Mouse (Mus musculus): ENCODE data around the gene Tasp1. TPM values are rescaled to one million over a fixed set of nuclear protein-coding genes. Genes with fewer than 3 reads are reported as not detected.
"Not testable (repeated sequence)": the region's sequence is repeated elsewhere in the genome, so short reads cannot be mapped to it uniquely, and the experiment has no call there.

Tasp1 gene
- polyA plus RNA-seq, 1 experiment from 2014 or later = 13.9 TPM

GRCm38 (mm10) chr2:139934577-139934976 is 132.0 kb downstream of the Tasp1 start:
- WGBS = 81% methylated on average over 10 of the region's 10 CpGs
- Histone ChIP-seq H3K4me2 (no peak overlapping the region), H3K9me3 (replicated peaks) (no peaks in the 10 kb centered on the region), H3K9ac (no peak overlapping the region), H3K27me3 (no peaks in the 10 kb centered on the region), H3K4me3 (no peak overlapping the region), H3K36me3 (no peaks in the 10 kb centered on the region), H3K27ac (no peak overlapping the region), H3K4me1 (replicated peaks) (no peaks in the 10 kb centered on the region)
- no peak for ATAC-seq (replicated peaks; ENCODE audit: insufficient number of reproducible peaks, insufficient read depth, low FRiP score, low read depth)

DNA sequence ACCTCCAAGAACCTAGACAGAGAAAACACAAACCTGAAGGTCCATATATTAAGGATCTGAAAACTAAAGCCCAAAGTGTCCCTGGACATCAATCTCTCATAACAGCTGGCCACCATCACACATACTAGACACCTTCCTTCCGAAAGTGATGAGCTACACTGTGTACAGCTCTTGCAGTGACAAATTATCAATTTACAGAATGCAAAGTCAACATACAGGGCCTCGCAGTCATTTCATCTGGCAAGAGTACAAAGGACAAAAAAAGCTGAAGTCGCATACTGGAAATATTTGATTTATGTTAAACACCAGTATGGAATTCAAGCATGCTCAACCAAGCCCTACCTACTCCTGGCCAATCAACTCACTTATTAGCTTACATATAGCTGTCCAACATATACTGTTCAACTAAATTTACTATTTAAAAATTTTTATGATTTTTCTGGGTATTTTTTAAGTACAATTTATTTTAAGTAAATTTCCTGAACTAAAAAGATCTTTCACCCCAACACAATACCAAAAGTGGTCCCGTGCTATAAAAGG is 132.5 kb downstream of the Tasp1 start:
- ATAC-seq (replicated peaks; ENCODE audit: insufficient number of reproducible peaks, insufficient read depth, low FRiP score, low read depth) = no peak
- no peak overlapping the region for H3K4me2 ChIP-seq
- no peaks in the 10 kb centered on the region for H3K36me3 ChIP-seq
- no peak overlapping the region for H3K9ac ChIP-seq
- H3K9me3 ChIP-seq (replicated peaks) = no peaks in the 10 kb centered on the region
- no peaks in the 10 kb centered on the region for H3K27me3 ChIP-seq
- H3K27ac ChIP-seq = no peak overlapping the region
- WGBS = 74% methylated on average over 4 of the region's 4 CpGs
- H3K4me1 ChIP-seq (replicated peaks) = no peaks in the 10 kb centered on the region
- no peak overlapping the region for H3K4me3 ChIP-seq

GRCm38 (mm10) chr2:139932211-139932610 is 134.4 kb downstream of the Tasp1 start:
- no peaks in the 10 kb centered on the region for H3K4me1 ChIP-seq (replicated peaks)
- H3K9me3 ChIP-seq (replicated peaks) = no peaks in the 10 kb centered on the region
- ATAC-seq (replicated peaks; ENCODE audit: insufficient number of reproducible peaks, insufficient read depth, low FRiP score, low read depth) = no peak
- no peak overlapping the region for H3K4me2 ChIP-seq
- no peak overlapping the region for H3K4me3 ChIP-seq
- H3K36me3 ChIP-seq = no peaks in the 10 kb centered on the region
- no peak overlapping the region for H3K9ac ChIP-seq
- no peaks in the 10 kb centered on the region for H3K27me3 ChIP-seq
- WGBS = 86% methylated on average over 2 of the region's 2 CpGs
- no peak overlapping the region for H3K27ac ChIP-seq

- WGBS = 32% methylated on average over 1 of the region's 1 CpGs
- H3K27ac ChIP-seq = no peak overlapping the region
- H3K9ac ChIP-seq = no peak overlapping the region
- H3K4me1 ChIP-seq (replicated peaks) = no peaks in the 10 kb centered on the region
- no peaks in the 10 kb centered on the region for H3K9me3 ChIP-seq (replicated peaks)
- H3K36me3 ChIP-seq = no peaks in the 10 kb centered on the region
- no peak overlapping the region for H3K4me3 ChIP-seq
- no peaks in the 10 kb centered on the region for H3K27me3 ChIP-seq
- ATAC-seq (replicated peaks; ENCODE audit: insufficient number of reproducible peaks, insufficient read depth, low FRiP score, low read depth) = no peak
- H3K4me2 ChIP-seq = no peak overlapping the region
These were observed 141.7 kb downstream of the Tasp1 start for GRCm38 (mm10) chr2:139924937-139925336.

DNA sequence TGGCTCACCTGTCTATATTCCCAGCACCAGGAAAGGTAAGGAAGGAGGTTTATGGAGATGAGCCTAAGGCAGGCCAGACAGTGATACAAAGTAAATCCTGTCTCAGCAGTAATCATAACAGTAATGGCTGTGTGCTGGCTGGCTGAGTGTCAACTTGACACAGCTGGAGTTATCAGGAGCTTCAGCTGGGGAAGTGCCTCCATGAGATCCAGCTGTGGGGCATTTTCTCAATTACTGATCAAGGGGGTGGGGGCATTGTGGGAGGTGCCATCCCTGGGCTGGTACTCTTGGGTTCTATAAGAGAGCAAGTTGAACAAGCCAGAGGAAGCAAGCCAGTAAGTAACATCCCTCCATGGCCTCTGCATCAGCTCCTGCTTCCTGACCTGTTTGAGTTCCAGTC is 145.2 kb downstream of the Tasp1 start:
- not testable (repeated sequence) for H3K4me2 ChIP-seq; ATAC-seq (replicated peaks; ENCODE audit: insufficient number of reproducible peaks, insufficient read depth, low FRiP score, low read depth); H3K4me1 ChIP-seq (replicated peaks); H3K4me3 ChIP-seq; H3K27me3 ChIP-seq; H3K36me3 ChIP-seq; H3K27ac ChIP-seq; H3K9ac ChIP-seq; H3K9me3 ChIP-seq (replicated peaks)

DNA sequence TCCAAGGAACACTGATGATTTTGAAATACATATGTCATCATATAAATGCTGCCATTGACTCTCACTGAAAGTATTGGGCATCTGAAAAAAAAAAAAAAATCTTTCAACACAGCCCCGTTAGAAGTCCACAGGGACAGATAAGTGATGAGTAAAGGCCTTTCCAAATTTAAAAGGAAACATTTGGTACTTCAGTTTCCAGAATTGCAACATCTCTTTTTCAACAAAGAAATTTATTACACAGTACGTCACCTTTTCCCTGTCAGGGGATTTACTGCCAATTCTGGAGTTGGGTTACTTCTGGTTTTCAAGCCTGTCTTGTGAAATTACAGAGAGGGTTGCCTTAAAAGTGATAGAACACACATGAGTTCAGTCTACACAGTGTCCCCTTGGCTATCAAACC is 146.8 kb downstream of the Tasp1 start:
- no peaks in the 10 kb centered on the region for H3K27me3 ChIP-seq
- no peaks in the 10 kb centered on the region for H3K9me3 ChIP-seq (replicated peaks)
- no peak overlapping the region for H3K9ac ChIP-seq
- 45% methylated on average over 2 of the region's 2 CpGs for WGBS
- no peak overlapping the region for H3K27ac ChIP-seq
- H3K4me3 ChIP-seq = no peak overlapping the region
- no peaks in the 10 kb centered on the region for H3K4me1 ChIP-seq (replicated peaks)
- H3K36me3 ChIP-seq = no peaks in the 10 kb centered on the region
- ATAC-seq (replicated peaks; ENCODE audit: insufficient number of reproducible peaks, insufficient read depth, low FRiP score, low read depth) = no peak
- H3K4me2 ChIP-seq = no peak overlapping the region

- 84% methylated on average over 9 of the region's 9 CpGs for WGBS
- Histone ChIP-seq H3K27ac (no peak overlapping the region), H3K4me1 (replicated peaks) (no peaks in the 10 kb centered on the region), H3K4me2 (no peak overlapping the region), H3K27me3 (no peaks in the 10 kb centered on the region), H3K36me3 (no peaks in the 10 kb centered on the region), H3K9me3 (replicated peaks) (no peaks in the 10 kb centered on the region), H3K9ac (no peak overlapping the region), H3K4me3 (no peak overlapping the region)
- ATAC-seq (replicated peaks; ENCODE audit: insufficient number of reproducible peaks, insufficient read depth, low FRiP score, low read depth) = no peak
These were observed 160.0 kb downstream of the Tasp1 start for GRCm38 (mm10) chr2:139906441-139907157.

GRCm38 (mm10) chr2:139891405-139892089 is 175.1 kb downstream of the Tasp1 start:
- Histone ChIP-seq H3K36me3 (no peaks in the 10 kb centered on the region), H3K4me1 (replicated peaks) (0 out of 2 replicates have a peak, but pooled peaks cover 3% of the 10 kb centered on the region), H3K9me3 (replicated peaks) (no peaks in the 10 kb centered on the region), H3K27ac (no peak overlapping the region), H3K4me3 (no peak overlapping the region), H3K4me2 (no peak overlapping the region), H3K9ac (no peak overlapping the region), H3K27me3 (no peaks in the 10 kb centered on the region)
- no peak for ATAC-seq (replicated peaks; ENCODE audit: insufficient number of reproducible peaks, insufficient read depth, low FRiP score, low read depth)

- H3K27me3 ChIP-seq = no peaks in the 10 kb centered on the region
- ATAC-seq (replicated peaks; ENCODE audit: insufficient number of reproducible peaks, insufficient read depth, low FRiP score, low read depth) = no peak
- no peak overlapping the region for H3K9ac ChIP-seq
- 78% methylated on average over 4 of the region's 4 CpGs for WGBS
- no peaks in the 10 kb centered on the region for H3K9me3 ChIP-seq (replicated peaks)
- H3K4me3 ChIP-seq = no peak overlapping the region
- H3K4me2 ChIP-seq = no peak overlapping the region
- no peaks in the 10 kb centered on the region for H3K4me1 ChIP-seq (replicated peaks)
- no peaks in the 10 kb centered on the region for H3K36me3 ChIP-seq
- no peak overlapping the region for H3K27ac ChIP-seq
These were observed 182.4 kb downstream of the Tasp1 start for GRCm38 (mm10) chr2:139884264-139884637.

- H3K4me3 ChIP-seq = no peak overlapping the region
- no peaks in the 10 kb centered on the region for H3K36me3 ChIP-seq
- 71% methylated on average over 7 of the region's 7 CpGs for WGBS
- ATAC-seq (replicated peaks; ENCODE audit: insufficient number of reproducible peaks, insufficient read depth, low FRiP score, low read depth) = no peak
- no peaks in the 10 kb centered on the region for H3K27me3 ChIP-seq
- H3K4me1 ChIP-seq (replicated peaks) = no peaks in the 10 kb centered on the region
- H3K27ac ChIP-seq = no peak overlapping the region
- no peak overlapping the region for H3K9ac ChIP-seq
- H3K9me3 ChIP-seq (replicated peaks) = no peaks in the 10 kb centered on the region
- H3K4me2 ChIP-seq = no peak overlapping the region
These were observed 182.9 kb downstream of the Tasp1 start for GRCm38 (mm10) chr2:139883581-139884263.

DNA sequence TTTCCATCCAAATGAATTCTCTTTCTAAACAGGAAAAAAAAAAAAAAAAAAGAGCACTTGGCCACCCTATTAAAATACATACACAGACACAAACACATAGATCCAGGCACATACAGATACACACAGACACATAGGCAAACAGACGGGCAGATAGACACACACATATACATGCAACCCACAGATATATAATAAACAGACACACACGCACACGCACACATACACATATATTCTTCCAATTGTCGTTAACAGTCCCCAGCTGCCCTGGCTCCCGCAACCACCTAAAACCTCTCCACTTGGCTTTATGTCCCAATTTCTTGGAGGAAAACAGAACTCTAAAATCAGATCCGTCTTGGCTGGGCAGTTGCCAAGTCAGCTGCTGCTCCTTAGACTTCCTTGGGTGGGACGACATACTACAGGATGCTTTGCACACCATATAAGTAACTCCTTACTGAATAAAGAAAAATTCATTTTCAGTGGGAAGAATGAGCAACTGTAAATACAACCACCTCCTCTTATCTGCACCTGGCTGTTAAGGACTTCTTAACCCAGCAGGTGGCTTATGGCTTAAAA is 188.5 kb downstream of the Tasp1 start:
- H3K36me3 ChIP-seq = no peaks in the 10 kb centered on the region
- H3K9me3 ChIP-seq (replicated peaks) = no peaks in the 10 kb centered on the region
- H3K9ac ChIP-seq = no peak overlapping the region
- 71% methylated on average over 7 of the region's 7 CpGs for WGBS
- no peaks in the 10 kb centered on the region for H3K4me1 ChIP-seq (replicated peaks)
- H3K4me3 ChIP-seq = no peak overlapping the region
- no peak for ATAC-seq (replicated peaks; ENCODE audit: insufficient number of reproducible peaks, insufficient read depth, low FRiP score, low read depth)
- no peaks in the 10 kb centered on the region for H3K27me3 ChIP-seq
- no peak overlapping the region for H3K4me2 ChIP-seq
- H3K27ac ChIP-seq = no peak overlapping the region

Data from heart, embryonic 15.5 days (tissue).